Mouse (Mus musculus) heart, adult 2 months (tissue): Measurements from ENCODE around the gene D7Ertd443e.

ENCODE experiments used
- CTCF ChIP-seq: fragments of 200-600 bp; IDR thresholded peaks from 2 replicates; pipeline ENCODE4 v1.8.1; 2022; ENCODE audit warnings: antibody characterized with exemption, mild to moderate bottlenecking, moderate library complexity
- EP300 ChIP-seq: fragments of 200-500 bp; IDR thresholded peaks from 2 replicates; pipeline ENCODE4 v1.6.1; 2011; ENCODE audit warnings: low read depth, low read length, control low read depth; ENCODE audit not compliant: insufficient read depth

- TF ChIP-seq CTCF (no peak), EP300 (no peak)
Measured at GRCm38 (mm10) chr7:134224421-134224740, 161.1 kb downstream of the D7Ertd443e start.
